ENCODE assay signal across 8 mouse cellular contexts in the genomic region with DNA sequence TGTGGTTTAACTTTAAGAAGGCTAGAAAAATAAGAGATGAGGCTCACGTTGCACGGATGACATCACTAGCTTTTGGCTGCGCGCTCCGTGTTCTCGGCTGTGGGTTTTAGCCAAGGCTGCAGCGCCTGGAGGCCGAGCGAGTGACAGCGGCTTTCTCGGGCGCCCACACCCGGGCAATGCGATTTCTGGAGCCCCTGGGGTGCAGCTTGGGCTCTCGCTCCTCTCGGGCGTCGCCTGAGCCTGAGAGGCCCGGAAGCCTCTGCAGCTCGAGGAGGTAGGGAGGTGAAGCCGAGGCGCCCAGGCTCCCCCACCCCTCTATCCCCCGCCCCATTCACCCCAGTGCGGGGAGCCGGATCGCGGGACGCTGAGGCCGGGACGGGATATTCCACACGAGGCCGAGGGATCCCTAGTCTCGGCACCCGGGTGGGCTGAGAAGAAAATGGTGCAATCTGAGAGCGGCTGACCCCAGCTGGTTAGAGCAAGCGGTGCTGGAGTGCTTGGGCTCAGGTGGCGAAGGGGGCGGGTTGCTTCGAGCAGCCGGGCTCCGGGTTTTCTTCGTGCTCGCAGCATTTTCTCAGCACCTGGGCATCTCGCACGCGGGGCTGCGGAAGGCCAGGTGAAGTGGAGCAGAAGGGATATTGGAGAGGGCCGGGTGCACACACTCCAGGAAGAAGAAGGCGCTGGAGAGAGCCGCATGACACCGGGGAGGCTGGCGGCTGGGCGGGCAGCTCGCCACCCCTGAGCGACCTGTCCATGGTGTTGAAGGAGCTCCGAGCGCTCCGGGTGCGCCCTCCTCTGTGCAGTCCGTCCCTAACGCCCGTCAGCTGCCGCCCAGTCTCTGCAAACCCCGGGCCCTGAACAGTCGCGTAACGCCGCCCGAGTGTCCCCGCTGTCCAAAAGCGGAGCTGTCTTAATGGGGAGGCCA. TPM values are rescaled to one million over a fixed set of nuclear protein-coding genes. Genes with fewer than 3 reads are reported as not detected.
DNase-seq lines count a peak whose midpoint lies in the region; ATAC-seq and TF ChIP-seq lines count a peak whose summit lies in the region.

No protein-coding gene starts in this region.

- H3K27ac ChIP-seq in bone marrow macrophage, adult 2 months (ENCODE audit: insufficient read depth, low read depth, low read length) = no peak overlapping the region
- peak overlapping the region; percentile 76 for H3K27ac ChIP-seq in embryonic facial prominence, embryonic 10.5 days (replicated peaks)
- H3K27ac ChIP-seq in intestine, embryonic 16.5 days (ENCODE audit: low read length) = no peak overlapping the region

- no peak for TF ChIP-seq CTCF in bone marrow macrophage, adult 2 months (IDR thresholded peaks at IDR 0.05; ENCODE audit: low read depth, low read length)

- H3K27me3 ChIP-seq in embryonic facial prominence, embryonic 10.5 days (replicated peaks; ENCODE audit: low read depth, poor library complexity, severe bottlenecking) = peaks cover 69% of the 10 kb centered on the region
- peaks cover 46% of the 10 kb centered on the region for H3K27me3 ChIP-seq in intestine, embryonic 16.5 days (replicated peaks; ENCODE audit: control insufficient read depth, insufficient read depth, low read length)

- TF ChIP-seq POLR2A in bone marrow macrophage, adult 2 months (IDR thresholded peaks at IDR 0.05; ENCODE audit: borderline replicate concordance, low read depth, low read length) = no peak

- under 1% methylated on average over 71 of the region's 71 CpGs for whole genome bisulfite sequencing in embryonic facial prominence, embryonic 10.5 days
- under 1% methylated on average over 69 of the region's 71 CpGs for WGBS in intestine, embryonic 16.5 days

- ATAC-seq in granulocyte monocyte progenitor cell, adult 5-6 weeks (replicated peaks; ENCODE audit: poor library complexity, severe bottlenecking) = peak; percentile 75
- ATAC-seq in intestine, embryonic 16.5 days = peak; percentile 85

- no peaks in the 10 kb centered on the region for H3K4me1 ChIP-seq in bone marrow macrophage, adult 2 months (ENCODE audit: control insufficient read depth, insufficient read depth, low read length)
- peaks cover 33% of the 10 kb centered on the region for H3K4me1 ChIP-seq in embryonic facial prominence, embryonic 10.5 days
- peaks cover 12% of the 10 kb centered on the region for H3K4me1 ChIP-seq in intestine, embryonic 16.5 days (ENCODE audit: control insufficient read depth, insufficient read depth, low read length)

- peak overlapping the region; percentile 97 for H3K4me2 ChIP-seq in intestine, embryonic 16.5 days (ENCODE audit: low read depth, low read length)

- H3K36me3 ChIP-seq in embryonic facial prominence, embryonic 10.5 days (replicated peaks) = no peaks in the 10 kb centered on the region
- H3K36me3 ChIP-seq in intestine, embryonic 16.5 days (ENCODE audit: control insufficient read depth, insufficient read depth, low read length) = no peaks in the 10 kb centered on the region

- peak; percentile 79 for DNase-seq in embryonic facial prominence, embryonic 10.5 days (ENCODE audit: low spot score)
- peak; percentile 86 to 89 for DNase-seq in left cerebral cortex, postnatal 10 days (ENCODE audit: extremely low spot score in 1 of 2, low spot score in 2 of 2)
- peak; percentile 60 for DNase-seq in mesoderm, embryonic 11.5 days (ENCODE audit: low read depth, low spot score)
- DNase-seq in right cerebral cortex, postnatal 4 days = peak; percentile 81
- no peak for DNase-seq in spleen, adult 18-20 months

- intact Hi-C loops in left cerebral cortex, postnatal 10 days (cut with DNase I) = loop anchor here (2.0 to 5.0 kb wide), 3 partner anchors 365 to 521 kb away; no protein-coding TSS in a partner anchor

- H3K9ac ChIP-seq in intestine, embryonic 16.5 days (ENCODE audit: low read depth, low read length) = peak overlapping the region; percentile 53

- H3K9me3 ChIP-seq in embryonic facial prominence, embryonic 10.5 days = no peaks in the 10 kb centered on the region
- no peaks in the 10 kb centered on the region for H3K9me3 ChIP-seq in intestine, embryonic 16.5 days (ENCODE audit: control insufficient read depth, low read length)

- H3K4me3 ChIP-seq in bone marrow macrophage, adult 2 months (ENCODE audit: insufficient read depth, low read length) = peak overlapping the region; percentile 35
- H3K4me3 ChIP-seq in embryonic facial prominence, embryonic 10.5 days = peak overlapping the region; percentile 69
- peak overlapping the region; percentile 60 for H3K4me3 ChIP-seq in intestine, embryonic 16.5 days (ENCODE audit: low read length)

RNA-seq across cellular contexts. Expression of a gene that starts 1.4 kb away (rescaled TPM):
- polyA plus RNA-seq in bone marrow macrophage, adult 2 months (2012; ENCODE audit: insufficient read depth, insufficient read length, missing spikeins) = not detected in 2 replicates
- 1.5 TPM in 2 replicates for polyA plus RNA-seq in embryonic facial prominence, embryonic 10.5 days (2016; fragmentation: Nextera tagmentation; extraction: Ambion mirVana)
- total RNA-seq in granulocyte monocyte progenitor cell, adult 5-6 weeks (2014; fragmentation: Nextera tagmentation) = not detected in 2 replicates
- not detected in 2 replicates for total RNA-seq in granulocyte monocyte progenitor cell, adult 5-6 weeks (2017)
- polyA plus RNA-seq in intestine, embryonic 16.5 days (2015; fragmentation: Nextera tagmentation; extraction: Ambion mirVana) = 0.62 and 0.67 TPM in 2 replicates
- 100 to 1,000 TPM; 408 to 421 TPM for total RNA-seq in left cerebral cortex, postnatal 10 days (2021)

Comparison
In these comparisons a context has a peak if more than half of its experiments do, and no peak if none do; other contexts are left out.
1. DNase-seq: peak in embryonic facial prominence, embryonic 10.5 days (single experiment), left cerebral cortex, postnatal 10 days (2 of 2), mesoderm, embryonic 11.5 days (single experiment) and right cerebral cortex, postnatal 4 days (single experiment); none in spleen, adult 18-20 months (0 of 2).
2. Peak in every context shown above with its lines, with median percentiles within 50 percentile points of each other: H3K4me3 ChIP-seq.